Mouse (Mus musculus): Measurements from ENCODE around the gene Aimp1.

The Aimp1 gene

DNA sequence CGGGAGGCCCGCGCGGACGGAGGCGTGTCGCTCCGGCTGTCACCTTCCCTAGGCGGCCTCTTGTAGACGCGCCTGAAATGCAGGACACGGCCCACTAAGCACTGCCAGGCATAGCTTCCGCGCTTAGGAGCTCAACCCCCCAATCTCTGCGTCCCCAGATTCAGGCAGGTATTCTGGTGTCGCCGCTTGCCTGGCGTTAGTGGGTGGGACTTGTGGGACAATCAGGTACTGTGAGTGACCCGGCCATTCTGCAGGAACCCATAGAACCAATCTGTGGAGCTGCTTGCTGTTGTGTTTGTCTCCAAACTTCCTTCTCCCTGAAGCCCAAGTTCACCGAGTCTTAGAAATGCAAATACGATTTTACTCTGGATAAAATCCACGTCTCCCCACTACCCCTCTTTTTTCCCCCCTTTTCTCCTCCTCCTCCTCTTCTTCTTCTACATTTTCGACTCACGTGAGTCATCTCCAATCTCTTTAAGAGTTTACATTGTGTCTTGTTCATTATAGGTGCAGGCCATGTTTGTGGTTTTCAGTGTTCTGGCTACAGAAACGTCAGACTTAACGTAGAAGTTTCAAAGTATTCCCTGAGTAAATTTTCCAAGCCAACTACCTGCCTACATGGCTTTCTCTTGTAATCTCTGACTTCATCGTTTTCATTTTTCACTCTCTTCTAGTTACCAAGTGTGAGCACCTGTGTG is at the start of gene Aimp1:
Aimp1 (minus strand) TSS at position 140 of the 698 bp plus-strand sequence.
- no peak for DNase-seq (ENCODE audit: extremely low spot score, low read depth, low spot score)

DNA sequence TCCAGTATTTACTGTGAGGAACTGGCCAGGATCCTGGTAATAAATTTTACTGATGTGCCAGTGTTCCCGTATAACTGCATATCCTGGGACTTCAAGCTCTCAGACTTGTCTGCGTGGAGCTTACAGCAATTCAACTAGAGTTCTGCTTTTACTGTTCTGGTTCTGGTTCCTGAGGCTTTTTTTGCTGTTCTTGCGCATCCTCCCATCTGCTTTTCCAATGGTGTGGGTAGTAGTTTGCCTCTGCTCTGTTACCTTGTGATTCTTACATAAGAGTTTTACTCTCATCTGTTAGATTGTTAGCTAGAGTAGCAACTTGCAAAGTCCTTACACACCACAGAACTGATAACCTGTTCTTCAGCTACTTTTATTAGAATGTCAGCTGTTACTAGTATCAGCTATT is 40.2 kb upstream of the Aimp1 start:
- no peak for DNase-seq (ENCODE audit: extremely low spot score, low read depth, low spot score)

DNA sequence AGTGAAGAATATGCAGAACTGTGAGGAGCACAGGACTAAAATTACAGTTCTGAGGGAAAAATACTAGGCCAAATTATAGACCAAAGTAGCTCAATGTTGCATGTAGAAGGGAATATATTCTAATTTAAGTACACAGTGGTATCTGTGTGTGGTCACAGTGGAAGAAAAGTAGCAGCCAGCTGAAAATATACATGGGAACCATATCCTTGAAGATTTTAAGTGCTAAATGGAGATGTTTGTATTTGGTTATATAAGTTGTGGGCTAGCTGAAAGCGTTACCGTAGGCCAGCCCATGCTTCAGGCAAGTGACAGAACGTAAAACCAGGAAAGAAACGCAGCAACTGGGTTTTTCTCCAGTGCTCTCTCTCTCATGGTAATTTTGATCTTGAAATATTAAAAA is 33.1 kb upstream of the Aimp1 start:
- no peak for DNase-seq (ENCODE audit: extremely low spot score, low read depth, low spot score)

DNA sequence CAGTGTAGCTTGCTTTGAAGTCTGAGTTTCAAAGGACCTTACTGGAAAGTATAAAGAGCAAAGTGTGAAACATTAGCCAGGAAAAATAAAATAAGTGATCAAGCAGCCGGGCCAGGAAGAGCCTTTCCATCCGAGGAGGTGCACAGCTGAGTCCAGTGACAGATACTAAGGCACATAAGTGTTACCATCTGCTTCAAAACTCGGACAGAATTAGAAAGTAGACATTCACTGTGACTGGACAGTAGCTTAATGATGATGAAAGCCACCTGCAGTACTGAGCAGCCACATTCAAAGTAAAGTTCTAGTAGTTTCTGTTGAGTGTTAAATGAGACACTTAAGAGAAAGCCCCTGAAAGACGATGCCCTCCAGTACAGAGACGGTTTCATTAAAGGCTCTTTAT is 29.7 kb upstream of the Aimp1 start:
- no peak for DNase-seq (ENCODE audit: extremely low spot score, low read depth, low spot score)

DNA sequence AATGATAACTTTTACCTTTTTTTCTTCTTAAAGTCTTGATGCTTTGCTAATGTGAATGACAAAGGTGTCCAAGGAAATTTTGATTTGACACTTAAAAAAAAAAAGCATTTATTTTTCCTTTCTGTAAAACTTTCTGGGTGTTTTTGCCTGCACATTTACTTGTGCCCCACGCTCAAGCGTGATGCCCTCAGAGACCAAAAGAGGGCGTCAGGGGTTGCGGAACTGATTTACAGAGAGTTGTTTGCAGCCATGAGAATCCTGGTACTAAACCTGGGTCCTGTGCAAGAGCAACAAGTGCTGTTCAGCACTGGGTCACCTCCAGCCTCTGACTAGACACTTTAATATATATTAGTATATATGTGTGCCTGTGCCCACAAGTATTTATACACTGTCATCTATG is 22.8 kb upstream of the Aimp1 start:
- DNase-seq (ENCODE audit: extremely low spot score, low read depth, low spot score): no peak

DNA sequence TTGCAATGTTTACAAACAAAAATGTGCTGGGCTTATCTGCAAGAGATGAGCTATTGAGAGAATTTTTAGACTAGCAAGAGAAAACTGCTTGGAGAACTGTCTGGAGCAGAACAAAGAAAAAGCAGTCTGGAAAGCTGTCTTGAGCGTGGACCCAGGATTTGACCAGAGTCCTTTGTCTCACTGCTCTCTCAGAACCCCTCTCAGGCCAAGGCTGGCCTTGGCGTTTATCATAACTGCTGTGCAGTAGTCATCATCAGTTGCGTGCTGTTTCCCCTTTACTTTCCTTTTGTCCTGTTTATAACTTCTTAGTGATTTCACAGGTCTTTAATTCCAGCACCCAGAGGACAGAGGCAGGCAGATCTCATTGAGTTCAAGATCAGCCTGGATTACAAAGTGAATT is 20.0 kb upstream of the Aimp1 start:
- DNase-seq (ENCODE audit: extremely low spot score, low read depth, low spot score): no peak

DNA sequence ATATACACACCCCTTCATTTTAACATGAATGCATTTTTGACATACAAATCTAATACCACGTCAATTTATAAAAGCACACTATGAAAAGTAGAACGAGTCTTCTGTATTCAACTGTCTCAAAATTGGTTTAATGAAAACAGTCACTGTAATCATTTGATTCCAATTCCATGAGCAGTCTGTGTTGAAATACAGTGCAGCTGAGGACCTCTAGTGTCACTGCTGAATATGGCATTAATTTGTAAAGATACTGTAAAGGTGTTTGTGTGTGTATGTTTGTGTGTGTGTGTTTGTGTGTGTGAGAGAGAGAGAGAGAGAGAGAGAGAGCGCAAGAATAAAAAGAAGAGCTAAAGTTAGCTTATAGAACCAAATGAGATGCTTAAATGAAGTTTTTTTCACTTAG is 17.2 kb upstream of the Aimp1 start:
- no peak for DNase-seq (ENCODE audit: extremely low spot score, low read depth, low spot score)

DNA sequence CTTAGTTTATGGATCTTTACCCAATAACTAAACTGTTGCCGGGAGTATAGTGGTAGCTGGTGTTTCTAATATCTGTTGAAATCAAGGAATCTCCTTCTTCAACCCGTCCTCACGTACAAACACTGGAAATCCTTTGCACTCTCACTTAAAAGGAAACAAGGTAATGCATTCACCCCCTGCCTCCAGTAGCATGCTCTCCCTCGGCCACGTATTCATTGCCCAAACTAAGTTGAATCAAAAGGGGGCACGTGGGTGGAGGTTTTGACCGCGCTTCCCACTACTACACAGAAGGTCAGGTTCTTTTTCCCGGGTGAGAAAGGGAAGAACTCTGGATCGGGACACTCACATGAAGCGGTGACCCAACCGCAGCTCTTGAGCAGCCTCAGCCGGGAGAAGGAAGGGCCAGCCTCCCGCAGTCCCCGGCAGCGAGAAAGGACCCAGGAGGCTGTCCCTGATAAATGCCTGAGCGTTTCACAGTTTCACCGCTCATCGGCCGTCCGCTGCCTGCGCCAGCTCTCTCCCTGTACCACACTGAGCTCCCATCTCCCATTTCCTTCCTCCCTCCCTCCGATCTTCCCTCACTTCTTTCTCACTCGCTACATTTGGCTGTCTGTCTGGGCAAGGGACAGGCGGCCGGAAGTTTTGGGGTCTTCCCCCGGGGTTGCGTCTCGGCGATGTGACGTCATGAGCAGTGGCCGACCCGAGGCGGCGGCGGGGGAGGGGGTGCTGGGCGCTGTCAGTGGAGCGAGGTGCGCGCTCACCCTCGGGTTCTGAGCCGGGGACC is 531 bp downstream of the Aimp1 start, which contains the start of gene Tbck:
Tbck (plus strand) TSS at position 698 of the 784 bp plus-strand sequence.
- DNase-seq (ENCODE audit: extremely low spot score, low read depth, low spot score): peak; percentile 70

DNA sequence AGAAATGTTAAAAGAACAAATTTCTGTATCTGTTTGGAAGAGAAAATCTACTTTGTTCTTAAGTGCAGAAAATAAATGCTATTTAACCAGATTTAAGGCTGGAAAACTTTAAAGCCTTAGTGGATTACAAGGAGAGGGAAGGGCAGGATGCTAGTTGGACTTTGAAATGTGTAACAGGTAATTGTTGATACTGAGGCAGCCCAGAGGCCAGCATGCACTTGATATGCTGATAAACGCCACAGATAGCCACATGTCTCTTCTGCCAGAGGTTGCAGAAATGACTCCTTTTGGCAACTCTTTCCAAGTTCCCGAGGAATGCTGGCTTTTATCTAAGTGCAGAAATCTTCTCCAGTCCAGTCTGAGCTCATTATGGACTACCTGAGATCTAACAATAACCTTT is 6.7 kb downstream of the Aimp1 start:
- no peak for DNase-seq (ENCODE audit: extremely low spot score, low read depth, low spot score)

DNA sequence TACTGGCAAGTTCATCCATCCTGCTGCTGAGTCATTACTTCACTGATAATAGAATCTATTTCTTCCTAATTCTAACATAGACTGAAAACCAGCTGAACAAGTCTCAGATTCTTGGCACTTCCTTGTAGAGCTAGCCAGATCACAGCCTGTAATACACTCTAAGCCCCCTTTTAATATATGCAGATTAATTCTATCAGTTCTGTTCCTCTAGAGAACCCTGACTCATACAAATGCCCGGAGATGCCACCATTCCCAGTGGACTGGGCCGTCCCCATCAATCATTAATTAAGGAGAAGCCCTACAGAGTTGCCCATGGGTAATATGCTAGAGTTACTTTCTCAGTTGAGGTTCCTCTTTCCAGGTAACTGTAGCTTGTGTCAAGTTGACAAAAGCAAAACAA is 28.2 kb downstream of the Aimp1 start:
- DNase-seq (ENCODE audit: extremely low spot score, low read depth, low spot score): no peak

DNA sequence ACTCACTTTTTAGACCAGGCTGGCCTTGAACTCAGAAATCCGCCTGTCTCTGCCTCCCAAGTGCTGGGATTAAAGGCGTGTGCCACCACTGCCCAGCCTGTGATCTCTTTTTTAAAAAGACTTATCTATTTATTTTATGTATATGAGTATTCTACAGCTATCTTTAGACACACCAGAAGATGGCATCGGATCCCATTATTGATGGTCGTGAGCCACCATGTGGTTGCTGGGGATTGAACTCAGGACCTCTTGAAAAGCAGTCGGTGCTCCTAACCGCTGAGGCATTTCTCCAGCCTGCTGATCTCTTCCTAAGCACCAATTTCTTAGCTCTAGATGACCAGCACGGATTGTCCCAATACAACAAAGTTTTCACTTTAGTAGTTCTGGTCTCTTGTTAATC is 30.2 kb downstream of the Aimp1 start:
- no peak for DNase-seq (ENCODE audit: extremely low spot score, low read depth, low spot score)

DNA sequence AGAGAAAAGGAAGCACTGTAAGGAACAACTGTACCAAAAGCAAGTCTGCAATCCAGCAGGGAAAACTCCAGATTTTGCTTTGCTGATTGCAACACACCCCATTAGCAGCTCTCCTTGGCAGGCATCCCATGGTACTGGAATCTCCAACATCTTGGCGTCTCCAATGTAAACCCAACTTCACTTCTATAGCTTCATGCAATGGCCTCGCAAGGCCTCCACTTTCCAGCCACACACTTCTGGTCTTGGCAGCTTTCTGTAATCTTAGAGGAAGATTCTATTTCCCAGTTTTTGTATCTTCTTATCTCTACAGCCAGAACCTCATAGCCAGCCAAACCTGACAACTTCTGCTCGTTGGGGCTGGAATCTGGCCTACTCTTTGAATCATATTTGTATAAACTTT is 32.4 kb downstream of the Aimp1 start:
- no peak for DNase-seq (ENCODE audit: extremely low spot score, low read depth, low spot score)

DNA sequence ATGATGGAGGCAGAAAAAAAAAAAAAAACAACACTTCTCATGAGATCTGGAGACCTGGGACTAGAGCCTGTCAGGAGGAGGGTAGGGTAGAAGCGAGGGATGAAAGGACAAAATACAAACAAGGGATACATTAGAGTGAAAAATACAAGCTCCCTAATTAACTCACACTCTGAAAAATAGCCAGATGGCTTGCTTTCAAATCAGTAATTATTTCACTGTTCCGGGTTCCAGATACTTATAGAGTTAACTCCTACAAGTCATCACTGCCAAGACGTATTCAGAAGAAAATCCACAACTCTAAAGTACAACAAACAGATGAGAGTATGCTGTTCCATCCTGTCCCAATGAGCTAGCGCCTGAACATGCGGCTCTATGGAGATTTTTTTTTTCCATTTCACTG is 34.0 kb downstream of the Aimp1 start:
- no peak for DNase-seq (ENCODE audit: extremely low spot score, low read depth, low spot score)

DNA sequence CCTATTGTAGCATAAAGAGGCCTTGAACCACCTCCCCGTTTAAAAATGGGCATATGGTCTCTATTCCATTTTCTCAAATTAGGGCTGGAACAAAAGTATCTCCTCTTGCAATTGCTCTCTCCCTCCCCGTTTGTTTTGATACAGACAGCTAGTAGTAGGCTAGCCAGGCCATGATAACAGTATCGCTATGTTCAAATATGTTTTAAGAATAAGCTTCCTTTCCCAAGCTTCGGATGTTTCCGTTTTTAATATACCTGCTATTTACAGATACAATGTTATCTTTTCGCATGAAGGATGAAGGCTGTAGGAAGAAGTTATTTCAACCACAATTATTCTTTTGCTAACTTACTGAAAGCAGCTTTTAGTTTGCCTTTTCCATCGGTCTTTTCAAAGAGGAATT is 34.8 kb downstream of the Aimp1 start:
- DNase-seq (ENCODE audit: extremely low spot score, low read depth, low spot score): no peak

DNA sequence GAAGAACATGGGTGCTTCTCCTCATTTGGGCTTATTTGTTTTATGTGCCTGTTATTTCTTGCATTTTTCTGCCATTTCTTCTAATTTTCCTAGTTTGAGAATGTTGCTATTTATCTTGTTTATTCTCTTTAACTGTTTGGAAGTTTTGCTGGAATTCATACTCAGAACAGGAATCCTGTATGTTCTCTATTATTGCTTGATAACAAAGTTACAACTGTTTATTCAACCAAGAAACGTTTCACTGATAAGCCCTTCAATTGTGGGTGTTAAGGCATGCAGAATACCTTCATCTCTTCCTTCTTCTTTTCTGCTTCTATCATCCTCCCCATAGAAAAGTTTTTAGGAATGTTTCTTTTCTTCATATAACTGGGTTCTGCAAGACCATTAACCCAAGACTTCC is 37.4 kb downstream of the Aimp1 start:
- DNase-seq (ENCODE audit: extremely low spot score, low read depth, low spot score): no peak

DNA sequence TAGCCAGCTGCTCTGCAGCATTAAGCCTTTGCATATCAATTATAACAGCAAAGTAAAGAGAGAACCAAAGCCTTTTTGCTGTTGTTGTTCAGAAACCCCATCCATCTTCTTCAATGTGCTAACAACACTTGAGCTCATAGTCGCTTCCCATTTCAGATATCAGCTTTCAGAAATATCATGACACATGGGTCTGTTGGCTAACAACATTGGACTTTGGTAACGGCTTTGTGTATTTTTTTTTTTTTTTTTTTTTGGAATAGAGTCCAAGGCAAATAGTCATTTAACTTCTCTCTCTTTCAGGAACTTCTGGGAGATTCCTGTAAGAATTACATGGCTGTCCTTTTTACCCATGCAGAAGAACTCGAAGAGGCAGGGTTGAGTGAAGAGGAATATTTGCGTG is 40.1 kb downstream of the Aimp1 start:
- no peak for DNase-seq (ENCODE audit: extremely low spot score, low read depth, low spot score)

DNA sequence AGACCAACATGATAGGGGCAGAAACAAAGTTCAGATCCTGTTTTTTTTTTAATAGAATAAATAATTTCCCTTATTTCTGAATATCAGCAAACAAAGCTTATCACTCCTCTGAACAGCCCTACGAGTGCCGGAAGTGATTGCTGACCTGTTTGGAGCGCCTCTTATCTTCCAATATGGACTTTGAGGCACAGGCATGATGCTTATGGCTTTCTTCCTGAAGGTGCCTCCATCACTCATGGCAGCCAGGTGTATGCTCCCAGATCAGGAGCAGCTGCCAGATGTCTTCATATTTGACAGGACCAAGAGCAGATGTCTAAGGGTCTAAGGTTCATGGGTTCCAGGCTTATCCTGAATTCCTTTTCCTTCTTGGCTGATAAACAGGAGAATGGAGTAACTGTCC is 47.1 kb downstream of the Aimp1 start:
- DNase-seq (ENCODE audit: extremely low spot score, low read depth, low spot score): no peak

DNA sequence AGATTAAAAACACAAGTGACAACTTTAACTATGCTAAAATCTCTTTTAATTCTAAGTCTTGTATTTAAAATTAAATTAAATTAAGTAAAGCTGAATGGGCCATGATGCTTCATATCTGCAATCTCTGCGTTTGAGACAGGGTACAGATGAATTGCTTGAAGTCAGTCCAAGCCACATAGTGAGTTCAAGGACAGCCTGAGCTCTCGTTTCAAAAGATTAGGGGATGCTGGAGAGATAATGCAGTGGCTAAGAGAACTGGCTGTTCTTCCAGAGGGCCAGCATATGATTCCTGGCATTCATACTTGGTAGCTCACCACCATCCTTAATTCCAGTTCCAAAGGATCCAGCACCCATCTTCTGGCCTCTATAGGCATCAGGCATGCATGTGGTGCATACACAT is 50.9 kb downstream of the Aimp1 start:
- DNase-seq (ENCODE audit: extremely low spot score, low read depth, low spot score): no peak

DNA sequence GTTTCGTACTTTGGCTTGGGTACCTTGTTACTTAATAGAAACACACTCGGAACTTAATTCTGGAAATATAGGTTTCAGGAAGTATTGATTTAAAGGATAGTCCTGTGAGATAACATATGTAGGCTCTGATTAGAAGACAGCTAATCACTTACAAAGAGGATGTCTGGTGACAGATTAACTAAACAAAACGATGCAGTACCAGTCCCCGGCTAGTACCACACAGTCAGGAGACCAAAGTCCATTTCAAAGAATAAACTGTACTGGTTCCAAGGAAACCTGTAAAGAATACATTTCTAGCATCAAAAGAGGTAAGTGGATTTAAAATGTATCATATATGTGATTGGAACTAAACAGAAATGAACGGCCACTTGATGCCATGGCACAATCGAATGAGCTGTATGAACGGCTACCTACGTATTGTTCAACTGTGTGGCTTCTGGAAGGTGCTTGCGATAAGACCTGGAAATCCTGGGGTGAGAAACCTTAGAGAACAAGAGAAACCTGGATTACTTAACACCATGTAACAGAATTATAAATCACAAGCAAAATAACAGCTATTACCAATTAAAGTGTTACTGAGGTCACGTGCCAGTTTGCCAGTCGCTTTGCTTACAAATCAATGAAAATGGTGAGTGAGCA is 54.5 kb downstream of the Aimp1 start, which contains the start of gene Gimd1:
Gimd1 (plus strand) TSS at position 220 of the 639 bp plus-strand sequence.
- no peak for DNase-seq (ENCODE audit: extremely low spot score, low read depth, low spot score)

DNA sequence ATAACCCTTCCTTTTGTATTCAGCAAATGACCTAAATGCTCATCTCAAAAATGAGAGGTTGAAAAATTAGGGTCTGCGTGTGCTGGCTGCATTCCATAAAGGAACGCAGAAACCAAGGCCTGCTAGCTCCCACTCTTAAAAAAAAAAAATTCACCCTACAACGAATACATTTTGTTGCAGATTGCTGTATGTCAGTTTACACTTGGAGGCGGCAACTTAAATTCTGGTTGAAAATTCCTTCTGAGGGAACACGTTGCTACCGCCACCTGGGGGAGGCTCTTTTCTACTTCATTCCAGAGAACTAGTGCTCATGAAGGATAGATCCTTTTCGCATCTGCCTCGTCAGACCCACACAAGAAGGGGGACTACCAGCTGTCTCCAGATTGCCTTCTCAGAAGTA is 55.4 kb downstream of the Aimp1 start:
- DNase-seq (ENCODE audit: extremely low spot score, low read depth, low spot score): no peak

All from hindlimb bud, embryonic 11.5 days (tissue).